ENCODE assay signal across 8 mouse cellular contexts in genomic region chr10:70318630-70319029, GRCm38 (mm10).
DNase-seq lines count a peak whose midpoint lies in the region; ATAC-seq lines count a peak whose summit lies in the region.

No protein-coding gene starts in this region.

- H3K4me2 ChIP-seq in forebrain, embryonic 12.5 days, result no peak overlapping the region
- no peak overlapping the region for H3K4me2 ChIP-seq in neural tube, embryonic 11.5 days (ENCODE audit: low read depth)

- H3K4me3 ChIP-seq in forebrain, embryonic 12.5 days (replicated peaks), result no peak overlapping the region
- H3K4me3 ChIP-seq in neural tube, embryonic 11.5 days (ENCODE audit: low read depth, low read length), result no peak overlapping the region

- H3K27ac ChIP-seq in forebrain, embryonic 12.5 days, result no peak overlapping the region
- H3K27ac ChIP-seq in neural tube, embryonic 11.5 days (ENCODE audit: low read depth, low read length), result no peak overlapping the region

- no peak overlapping the region for H3K9ac ChIP-seq in forebrain, embryonic 12.5 days
- H3K9ac ChIP-seq in neural tube, embryonic 11.5 days (ENCODE audit: low read length), result no peak overlapping the region

- ATAC-seq in forebrain, embryonic 12.5 days (ENCODE audit: low FRiP score), result peak; percentile 53; the same call in 1 of the 2 replicates
- ATAC-seq in neural tube, embryonic 11.5 days (ENCODE audit: insufficient read depth, low FRiP score, low TSS enrichment), result peak; percentile 35; the same call in 1 of the 2 replicates

- H3K4me1 ChIP-seq in forebrain, embryonic 12.5 days, result no peaks in the 10 kb centered on the region
- no peaks in the 10 kb centered on the region for H3K4me1 ChIP-seq in neural tube, embryonic 11.5 days (ENCODE audit: control insufficient read depth, insufficient read depth, low read length)

- intact Hi-C loops in left cerebral cortex, postnatal 25 days (cut with DNase I), result loop anchor here (2.0 to 10.0 kb wide), 4 partner anchors 246 to 906 kb away; no protein-coding TSS in a partner anchor

- WGBS in forebrain, embryonic 12.5 days, result 6% methylated on average over 3 of the region's 3 CpGs
- WGBS in neural tube, embryonic 11.5 days, result 2% methylated on average over 3 of the region's 3 CpGs

- no peaks in the 10 kb centered on the region for H3K36me3 ChIP-seq in forebrain, embryonic 12.5 days (replicated peaks)
- no peaks in the 10 kb centered on the region for H3K36me3 ChIP-seq in neural tube, embryonic 11.5 days (ENCODE audit: control insufficient read depth, insufficient read depth, low read length)

- peak; percentile 54 for DNase-seq in thymus, postnatal 0 days (ENCODE audit: low spot score)
- DNase-seq in thymus, postnatal 36 days, result no peak
- peak; percentile 44 for DNase-seq in c-Kit-positive CD71-negative TER-119-negative erythroid progenitor cells, embryonic 14.5 days (ENCODE audit: low read depth)
- DNase-seq in kidney, adult 18-20 months, result peak; percentile 50
- peak; percentile 77 to 85 for DNase-seq in left cerebral cortex, postnatal 25 days (ENCODE audit: low spot score in 2 of 2)
- DNase-seq in neural tube, embryonic 11.5 days (ENCODE audit: low spot score), result peak; percentile 64
- no peak for DNase-seq in spleen, adult 18-20 months

- H3K27me3 ChIP-seq in forebrain, embryonic 12.5 days, result no peaks in the 10 kb centered on the region
- no peaks in the 10 kb centered on the region for H3K27me3 ChIP-seq in neural tube, embryonic 11.5 days (ENCODE audit: control insufficient read depth, insufficient read depth, low read length)

- no peaks in the 10 kb centered on the region for H3K9me3 ChIP-seq in forebrain, embryonic 12.5 days
- H3K9me3 ChIP-seq in neural tube, embryonic 11.5 days (ENCODE audit: control insufficient read depth, low read length), result no peaks in the 10 kb centered on the region

Comparison
In these comparisons a context has a peak if more than half of its experiments do, and no peak if none do; other contexts are left out.
1. DNase-seq: peak in thymus, postnatal 0 days (single experiment), c-Kit-positive CD71-negative TER-119-negative erythroid progenitor cells, embryonic 14.5 days (single experiment), kidney, adult 18-20 months (single experiment), left cerebral cortex, postnatal 25 days (2 of 2) and neural tube, embryonic 11.5 days (single experiment); none in thymus, postnatal 36 days (0 of 2) and spleen, adult 18-20 months (0 of 2).